Mouse (Mus musculus) liver, embryonic 18 days (tissue): ENCODE measurements around the gene Nkx2-9. TPM values are rescaled to one million over a fixed set of nuclear protein-coding genes. Genes with fewer than 3 reads are reported as not detected.

Experiments used
- polyA plus RNA-seq: library from polyadenylated mRNA; depleted of rRNA; stranded (reverse); fragments of >200 nt; gene quantifications from 2 replicates; pipeline ENCODE4 v1.2.3, GENCODE M21; 2012; rRNA removed

Gene Nkx2-9
- not detected in 2 replicates for polyA plus RNA-seq

GRCm38 (mm10) chr12:56612761-56613437 lies at the start of gene Nkx2-9:
Nkx2-9 (minus strand) TSS chr12:56613284.

Other genes starting within 250 kb of the Nkx2-9 start
- not detected in 2 replicates for gene Nkx2-1, start 76.4 kb downstream of the Nkx2-9 start, polyA plus RNA-seq
- not detected in 2 replicates for gene Pax9, start 78.5 kb upstream of the Nkx2-9 start, polyA plus RNA-seq